Mouse (Mus musculus) gastrocnemius, postnatal 25 days (tissue): ENCODE results near the gene Npdc1. TPM values are rescaled to one million over a fixed set of nuclear protein-coding genes. Genes with fewer than 3 reads are reported as not detected.

Experiments
- DNase-seq: peaks from one replicate; pipeline ENCODE4 v3.0.0; 2022
- long read RNA-seq, 2 experiments: library from polyadenylated mRNA; stranded (forward); transcript quantifications; one replicate each; pipeline ENCODE4 v2.0.0; 2021
- total RNA-seq, 2 experiments: library from RNA; stranded (reverse); gene quantifications; 1 replicate in 1 of 2; 2 replicates in 1 of 2; pipeline ENCODE4 v1.2.3; 2021

Gene Npdc1
- total RNA-seq: 10 to 100 TPM; 15.0 to 25.1 TPM
- long read RNA-seq, experiment 1, transcript Npdc1-202 (9 exons, 1,485 nt): major isoform, 16 of 24 reads
- long read RNA-seq, experiment 1, partial matches to known transcripts: 1 of 24 reads
- long read RNA-seq, experiment 1, other reads (novel, unspliced or antisense): 6 of 24 reads
- long read RNA-seq, experiment 2, transcript Npdc1-202 (9 exons, 1,485 nt): major isoform, 22 of 32 reads
- long read RNA-seq, experiment 2, partial matches to known transcripts: 0 of 32 reads
- long read RNA-seq, experiment 2, other reads (novel, unspliced or antisense): 9 of 32 reads

- DNase-seq: no peak
Measured at GRCm38 (mm10) chr2:25399051-25399450, at the start of gene Npdc1. Npdc1 (plus strand) TSS chr2:25399351.

- no peak for DNase-seq
Measured at GRCm38 (mm10) chr2:25349499-25349898, 49.7 kb upstream of the Npdc1 start.

- no peak for DNase-seq
Measured at GRCm38 (mm10) chr2:25350701-25351100, 48.5 kb upstream of the Npdc1 start.

- DNase-seq: no peak
Measured at GRCm38 (mm10) chr2:25354211-25354610, 44.9 kb upstream of the Npdc1 start.

GRCm38 (mm10) chr2:25355419-25356066, 43.6 kb upstream of the Npdc1 start:
- DNase-seq: no peak

- DNase-seq: peak; percentile 70
Measured at GRCm38 (mm10) chr2:25356208-25357079, 42.7 kb upstream of the Npdc1 start, which contains the start of gene Dpp7. Dpp7 (minus strand) TSS chr2:25356359.

GRCm38 (mm10) chr2:25359848-25360247, 39.3 kb upstream of the Npdc1 start:
- no peak for DNase-seq

GRCm38 (mm10) chr2:25363478-25364178, 35.5 kb upstream of the Npdc1 start:
- no peak for DNase-seq

- no peak for DNase-seq
Measured at GRCm38 (mm10) chr2:25364313-25364712, 34.8 kb upstream of the Npdc1 start.

- no peak for DNase-seq
Measured at GRCm38 (mm10) chr2:25364761-25365090, 34.4 kb upstream of the Npdc1 start.

- DNase-seq: peak; percentile 86
Measured at GRCm38 (mm10) chr2:25365091-25365761, 33.9 kb upstream of the Npdc1 start, which contains the start of gene Uap1l1. Uap1l1 (minus strand) TSS chr2:25365682.

GRCm38 (mm10) chr2:25369996-25370395, 29.2 kb upstream of the Npdc1 start:
- DNase-seq: no peak

GRCm38 (mm10) chr2:25371764-25372643, 27.1 kb upstream of the Npdc1 start, which contains the start of gene Sapcd2:
Sapcd2 (plus strand) TSS chr2:25372321.
- DNase-seq: peak; percentile 81

GRCm38 (mm10) chr2:25372644-25373391, 26.3 kb upstream of the Npdc1 start:
- DNase-seq: no peak

- DNase-seq: no peak
Measured at GRCm38 (mm10) chr2:25373431-25373830, 25.7 kb upstream of the Npdc1 start.

- DNase-seq: no peak
Measured at GRCm38 (mm10) chr2:25376589-25376988, 22.6 kb upstream of the Npdc1 start.

GRCm38 (mm10) chr2:25384492-25384891, 14.7 kb upstream of the Npdc1 start:
- no peak for DNase-seq

- no peak for DNase-seq
Measured at GRCm38 (mm10) chr2:25391266-25391665, 7.9 kb upstream of the Npdc1 start.
